Mouse (Mus musculus) embryonic facial prominence, embryonic 10.5 days (tissue): ENCODE data around the gene Mars. TPM values are rescaled to one million over a fixed set of nuclear protein-coding genes. Genes with fewer than 3 reads are reported as not detected.

Experiments used
- DNase-seq: peaks from one replicate; pipeline ENCODE4 v3.0.0-alpha.2; 2017; ENCODE audit warnings: low spot score
- H3K27ac ChIP-seq: fragments of 300-500 bp; sonication (generic); replicated peaks from 2 replicates; pipeline ENCODE4 v1.5.1; 2016; ENCODE audit warnings: mild to moderate bottlenecking
- H3K27me3 ChIP-seq: fragments of 300-500 bp; sonication (generic); replicated peaks from 2 replicates; pipeline ENCODE4 v1.6.1; 2016; ENCODE audit warnings: low read depth, mild to moderate bottlenecking; ENCODE audit not compliant: poor library complexity, severe bottlenecking
- H3K36me3 ChIP-seq: fragments of 300-500 bp; sonication (generic); replicated peaks from 2 replicates; pipeline ENCODE4 v1.6.1; 2016; ENCODE audit warnings: mild to moderate bottlenecking, moderate library complexity
- H3K4me1 ChIP-seq: fragments of 300-500 bp; sonication (generic); 2 replicates; pipeline ENCODE4 v1.6.1; 2016
- H3K4me3 ChIP-seq: fragments of 300-500 bp; sonication (generic); 2 replicates; pipeline ENCODE4 v1.5.1; 2016; ENCODE audit warnings: mild to moderate bottlenecking, moderate library complexity
- H3K9me3 ChIP-seq: fragments of 300-500 bp; sonication (generic); 2 replicates; pipeline ENCODE4 v1.6.1; 2016; ENCODE audit warnings: mild to moderate bottlenecking
- WGBS: fragments of 180-500 bp; shearing (Covaris S2); methylation state at CpG from one replicate; pipeline ENCODE4 v1.1.7; 2016; 5-methylcytosine and 5-hydroxymethylcytosine counted together
- polyA plus RNA-seq: library from polyadenylated mRNA; unstranded; fragments of >200 nt; fragmentation: Nextera tagmentation; extraction: Ambion mirVana; gene quantifications from 2 replicates; pipeline ENCODE4 v1.2.1, GENCODE M21; 2016

Mars gene
- polyA plus RNA-seq, 1 experiment from 2014 or later = 160 TPM

DNA sequence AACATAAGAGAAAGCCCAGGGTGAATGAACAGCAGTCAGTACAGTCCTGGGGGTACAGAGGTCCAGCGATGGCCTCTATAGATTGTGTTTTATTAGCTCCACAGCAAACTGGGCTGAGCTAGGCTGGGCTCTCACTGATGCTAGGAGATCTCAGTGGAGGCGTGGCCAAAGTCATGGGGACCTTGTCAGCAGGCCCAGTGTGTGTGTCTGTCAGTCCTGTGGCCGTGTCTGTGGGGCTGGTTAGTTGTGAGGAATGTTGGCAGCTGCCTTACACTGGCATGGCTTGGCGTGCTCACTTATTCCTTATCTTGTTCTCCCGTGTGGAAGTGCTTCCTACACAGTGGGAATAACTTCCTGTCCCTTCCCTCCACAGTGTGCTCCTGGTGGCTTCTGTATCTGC, 43.2 kb downstream of the Mars start:
- Histone ChIP-seq H3K4me3 (no peak overlapping the region), H3K27ac (no peak overlapping the region), H3K4me1 (peaks cover 18% of the 10 kb centered on the region), H3K36me3 (peaks cover 54% of the 10 kb centered on the region), H3K27me3 (peaks cover 17% of the 10 kb centered on the region), H3K9me3 (no peaks in the 10 kb centered on the region)
- WGBS = 91% methylated on average over 5 of the region's 5 CpGs
- no peak for DNase-seq

DNA sequence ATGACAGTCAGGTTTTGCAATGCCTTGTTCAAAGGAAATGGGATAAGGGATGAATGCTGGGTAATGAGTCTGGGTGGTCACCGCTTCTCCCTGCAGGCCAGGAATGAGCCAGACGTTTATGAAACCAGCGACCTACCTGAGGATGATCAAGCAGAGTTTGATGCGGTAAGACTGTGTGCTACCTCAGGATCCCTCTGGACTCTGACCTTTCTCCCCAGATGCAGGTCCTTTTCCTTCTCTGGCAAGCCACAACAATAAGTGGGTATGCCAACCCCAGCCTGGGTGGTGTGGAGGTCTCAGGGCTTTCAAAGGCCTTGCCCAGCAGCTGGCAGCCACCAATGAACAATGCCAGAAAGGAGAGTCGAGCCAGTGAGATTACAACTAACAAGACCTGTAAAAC, 44.3 kb downstream of the Mars start:
- 77% methylated on average over 5 of the region's 5 CpGs for WGBS
- H3K27me3 ChIP-seq = peaks cover 27% of the 10 kb centered on the region
- H3K27ac ChIP-seq = peak overlapping the region; percentile 96; the same call in 1 of the 2 replicates
- peak overlapping the region; percentile 95 for H3K4me3 ChIP-seq
- H3K36me3 ChIP-seq = peaks cover 43% of the 10 kb centered on the region
- DNase-seq = no peak
- peaks cover 27% of the 10 kb centered on the region for H3K4me1 ChIP-seq
- no peaks in the 10 kb centered on the region for H3K9me3 ChIP-seq

DNA sequence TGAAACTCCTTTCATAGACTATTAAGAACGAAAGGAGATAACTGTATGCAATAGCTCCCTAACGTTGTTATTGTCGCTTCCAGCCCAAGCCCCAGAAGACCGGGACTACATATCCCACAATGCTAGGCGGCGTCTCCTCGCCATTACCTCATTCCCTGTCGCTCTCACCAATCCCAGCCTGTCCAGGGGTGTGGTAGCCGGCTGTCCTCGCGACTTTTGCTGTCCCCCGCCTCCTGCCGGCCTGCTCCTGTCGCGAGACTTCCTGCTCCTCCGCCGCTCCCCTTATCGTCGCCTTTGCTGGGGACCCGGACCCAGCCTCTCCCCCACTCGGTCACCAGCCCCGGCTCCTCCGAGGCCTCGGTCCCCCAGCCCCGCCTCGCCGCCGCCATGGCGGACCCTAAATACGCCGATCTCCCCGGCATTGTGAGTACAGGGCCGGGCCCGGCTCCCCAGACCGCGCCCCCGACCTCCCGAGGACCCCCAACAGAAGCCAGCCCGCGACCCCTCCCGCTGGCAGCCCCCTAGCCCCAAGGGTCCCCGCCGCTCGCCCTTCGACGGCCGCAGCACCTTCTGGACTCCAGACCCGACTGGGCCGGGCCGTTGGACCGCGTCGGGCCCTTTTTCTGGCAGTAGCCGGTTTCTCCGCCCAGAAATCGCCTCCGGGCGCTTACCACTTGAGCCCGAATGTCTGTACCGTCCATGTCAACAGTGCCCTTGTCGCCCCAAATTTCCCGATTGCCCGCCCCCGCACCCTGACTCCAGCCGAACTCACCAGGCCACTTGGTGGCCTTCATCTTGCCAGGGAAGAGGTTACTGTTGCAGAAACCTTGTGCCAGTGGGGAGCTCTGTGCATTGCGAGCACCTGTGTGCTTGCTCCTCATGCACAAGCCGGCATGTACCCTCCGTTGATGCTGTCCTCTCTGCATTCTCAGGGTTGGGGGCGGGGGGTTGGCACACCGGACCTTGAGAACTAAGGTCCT, 45.2 kb downstream of the Mars start, which contains the start of gene Dctn2:
Gene Dctn2, plus strand, starts transcription at position 257 of the 980 bp plus-strand sequence.
- under 1% methylated on average over 70 of the region's 70 CpGs for WGBS
- Histone ChIP-seq H3K4me3 (peak within 1 kb of the TSS; percentile 95), H3K27ac (peak within 1 kb of the TSS; percentile 96), H3K36me3 (peaks cover 34% of the 10 kb centered on the region), H3K4me1 (peaks cover 30% of the 10 kb centered on the region), H3K9me3 (no peaks in the 10 kb centered on the region), H3K27me3 (peaks cover 37% of the 10 kb centered on the region)
- DNase-seq = peak; percentile 97

GRCm38 (mm10) chr10:127265727-127266111, 45.9 kb downstream of the Mars start:
- H3K9me3 ChIP-seq = no peaks in the 10 kb centered on the region
- peaks cover 30% of the 10 kb centered on the region for H3K4me1 ChIP-seq
- H3K4me3 ChIP-seq = peak overlapping the region; percentile 95
- WGBS = 31% methylated on average over 4 of the region's 4 CpGs
- peaks cover 43% of the 10 kb centered on the region for H3K27me3 ChIP-seq
- DNase-seq = no peak
- peaks cover 27% of the 10 kb centered on the region for H3K36me3 ChIP-seq
- peak overlapping the region; percentile 96; the same call in 1 of the 2 replicates for H3K27ac ChIP-seq

- WGBS = 72% methylated on average over 4 of the region's 4 CpGs
- Histone ChIP-seq H3K36me3 (peaks cover 20% of the 10 kb centered on the region), H3K27me3 (peaks cover 44% of the 10 kb centered on the region), H3K4me3 (no peak overlapping the region), H3K4me1 (peaks cover 27% of the 10 kb centered on the region), H3K27ac (no peak overlapping the region), H3K9me3 (no peaks in the 10 kb centered on the region)
- no peak for DNase-seq
Measured at GRCm38 (mm10) chr10:127264971-127265370, 46.6 kb downstream of the Mars start.

GRCm38 (mm10) chr10:127264336-127264735, 47.2 kb downstream of the Mars start:
- Histone ChIP-seq H3K4me1 (peaks cover 26% of the 10 kb centered on the region), H3K4me3 (no peak overlapping the region), H3K36me3 (peaks cover 14% of the 10 kb centered on the region), H3K27ac (no peak overlapping the region), H3K27me3 (peaks cover 44% of the 10 kb centered on the region), H3K9me3 (no peaks in the 10 kb centered on the region)
- 77% methylated on average over 8 of the region's 8 CpGs for WGBS
- DNase-seq = no peak

GRCm38 (mm10) chr10:127263631-127264030, 48.0 kb downstream of the Mars start:
- Histone ChIP-seq H3K4me3 (no peak overlapping the region), H3K4me1 (peaks cover 29% of the 10 kb centered on the region), H3K27me3 (peaks cover 44% of the 10 kb centered on the region), H3K9me3 (no peaks in the 10 kb centered on the region), H3K27ac (no peak overlapping the region), H3K36me3 (peaks cover 7% of the 10 kb centered on the region)
- WGBS = 53% methylated on average over 3 of the region's 3 CpGs
- DNase-seq = no peak

GRCm38 (mm10) chr10:127262548-127263398, 48.8 kb downstream of the Mars start, which contains the start of gene Kif5a:
Gene Kif5a (minus strand): TSS chr10:127263348.
- Histone ChIP-seq H3K4me1 (peaks cover 28% of the 10 kb centered on the region), H3K36me3 (no peaks in the 10 kb centered on the region; the same call in 1 of the 2 replicates), H3K9me3 (no peaks in the 10 kb centered on the region), H3K27ac (peak within 1 kb of the TSS; percentile 75), H3K27me3 (peaks cover 44% of the 10 kb centered on the region), H3K4me3 (peak within 1 kb of the TSS; percentile 64)
- peak; percentile 66 for DNase-seq
- 1% methylated on average over 53 of the region's 53 CpGs for WGBS

DNA sequence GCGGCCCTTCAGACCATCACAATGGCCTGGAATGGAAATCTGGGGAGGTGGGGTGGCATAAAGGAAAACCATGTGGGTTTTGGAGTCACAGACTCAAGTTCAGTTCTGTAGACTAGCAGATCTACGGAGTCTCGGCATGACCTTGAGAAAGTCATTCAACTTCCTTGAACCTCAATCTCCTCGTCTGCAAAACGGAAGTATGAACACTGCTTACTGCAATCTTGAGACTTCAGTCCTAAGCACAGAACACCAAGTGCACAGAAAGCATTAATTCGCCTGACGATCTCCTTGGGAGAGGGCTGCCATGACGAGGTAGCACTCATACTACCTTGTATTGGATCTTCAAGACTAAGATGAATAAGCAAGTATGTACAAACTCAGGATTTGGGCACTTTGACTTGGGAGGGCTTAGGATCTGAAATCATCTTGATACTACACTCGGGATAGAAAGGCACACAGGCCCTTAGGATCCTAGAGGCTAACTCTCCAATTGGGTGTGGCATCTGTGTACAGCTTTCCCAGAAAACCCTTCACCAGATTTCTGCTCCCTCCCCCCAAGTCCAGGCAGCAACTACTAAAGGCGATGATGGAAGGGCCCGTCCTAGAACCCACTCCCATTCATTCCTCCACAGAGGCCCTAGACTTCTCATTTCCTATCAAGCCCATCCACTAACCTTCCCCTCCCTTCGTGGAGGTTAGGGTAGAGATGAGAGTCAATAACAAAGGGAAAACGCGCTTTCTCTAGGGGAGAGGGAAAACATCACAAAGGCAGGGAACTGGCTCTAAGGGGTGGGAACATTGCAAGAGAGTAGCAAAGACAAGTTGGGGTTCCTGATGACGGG, 49.7 kb downstream of the Mars start:
- H3K4me3 ChIP-seq = peak overlapping the region; percentile 64

GRCm38 (mm10) chr10:127258489-127258888, 53.1 kb downstream of the Mars start:
- Histone ChIP-seq H3K4me3 (no peak overlapping the region), H3K27ac (no peak overlapping the region), H3K4me1 (peaks cover 21% of the 10 kb centered on the region), H3K9me3 (no peaks in the 10 kb centered on the region), H3K27me3 (peaks cover 28% of the 10 kb centered on the region), H3K36me3 (no peaks in the 10 kb centered on the region)
- DNase-seq = no peak
- WGBS = 81% methylated on average over 8 of the region's 8 CpGs

More for the DNA sequence above, 49.7 kb downstream of the Mars start:
- no peak for DNase-seq
- Histone ChIP-seq H3K9me3 (no peaks in the 10 kb centered on the region), H3K27ac (peak overlapping the region; percentile 75), H3K27me3 (peaks cover 44% of the 10 kb centered on the region), H3K4me1 (peaks cover 21% of the 10 kb centered on the region), H3K36me3 (no peaks in the 10 kb centered on the region)
- 64% methylated on average over 15 of the region's 15 CpGs for WGBS

DNA sequence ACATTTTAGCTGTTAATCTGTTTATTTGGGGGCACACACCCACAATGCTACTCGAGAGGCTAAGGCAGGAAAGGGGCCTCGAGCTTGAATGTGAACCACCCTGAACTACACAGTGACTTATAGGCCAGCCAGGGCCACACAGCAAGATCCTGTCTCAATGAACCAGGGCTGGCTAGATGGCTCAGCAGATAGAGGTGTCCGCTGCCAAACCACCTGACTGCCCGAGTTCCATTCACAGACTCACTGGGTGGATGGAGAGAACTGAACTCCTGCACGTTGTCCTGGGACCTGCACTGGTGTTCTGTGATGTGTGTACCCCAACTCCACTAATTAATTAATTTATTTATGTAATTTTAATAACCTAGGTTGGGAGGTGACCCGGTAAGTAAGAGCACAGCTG, 53.8 kb downstream of the Mars start:
- WGBS = 86% methylated on average over 6 of the region's 6 CpGs
- no peak overlapping the region for H3K4me3 ChIP-seq
- peaks cover 17% of the 10 kb centered on the region for H3K4me1 ChIP-seq
- no peak for DNase-seq
- H3K27me3 ChIP-seq = peaks cover 21% of the 10 kb centered on the region
- no peaks in the 10 kb centered on the region for H3K9me3 ChIP-seq
- no peak overlapping the region for H3K27ac ChIP-seq
- H3K36me3 ChIP-seq = no peaks in the 10 kb centered on the region
